In genomic region chr1:154033958-154034606, GRCm38 (mm10) we compare ENCODE assay signal across 8 mouse cellular contexts.
DNase-seq lines count a peak whose midpoint lies in the region; ATAC-seq and TF ChIP-seq lines count a peak whose summit lies in the region.

No protein-coding gene starts in this region.

- ATAC-seq in hindbrain, embryonic 12.5 days (ENCODE audit: low FRiP score), result peak; percentile 40; the same call in 1 of the 2 replicates
- ATAC-seq in hindbrain, embryonic 13.5 days (ENCODE audit: low FRiP score), result no peak
- ATAC-seq in heart, embryonic 12.5 days (ENCODE audit: insufficient number of reproducible peaks, low FRiP score), result peak; percentile 97
- ATAC-seq in lung, postnatal 0 days, result peak; percentile 88

- no peaks in the 10 kb centered on the region for H3K36me3 ChIP-seq in hindbrain, embryonic 12.5 days
- no peaks in the 10 kb centered on the region for H3K36me3 ChIP-seq in hindbrain, embryonic 13.5 days
- no peaks in the 10 kb centered on the region for H3K36me3 ChIP-seq in heart, embryonic 12.5 days
- H3K36me3 ChIP-seq in lung, postnatal 0 days (ENCODE audit: insufficient read depth, low read length), result no peaks in the 10 kb centered on the region

- no peaks in the 10 kb centered on the region for H3K9me3 ChIP-seq in hindbrain, embryonic 12.5 days (replicated peaks)
- no peaks in the 10 kb centered on the region for H3K9me3 ChIP-seq in hindbrain, embryonic 13.5 days
- no peaks in the 10 kb centered on the region for H3K9me3 ChIP-seq in heart, embryonic 12.5 days (replicated peaks)
- no peaks in the 10 kb centered on the region for H3K9me3 ChIP-seq in lung, postnatal 0 days (ENCODE audit: low read length)

- TF ChIP-seq CTCF in lung, postnatal 0 days (IDR thresholded peaks at IDR 0.05), result peak; percentile 11

- DNase-seq in adrenal gland, postnatal 14 days, result peak; percentile 63
- DNase-seq in kidney, postnatal 14 days, result peak; percentile 58
- DNase-seq in lung, postnatal 0 days (ENCODE audit: low spot score), result peak; percentile 72
- DNase-seq in spleen, postnatal 10 days (ENCODE audit: low spot score in 2 of 2), result peak; percentile 74 to 81
- DNase-seq in retina, embryonic 14.5 days (ENCODE audit: low spot score), result no peak

- H3K27me3 ChIP-seq in hindbrain, embryonic 12.5 days, result no peaks in the 10 kb centered on the region
- H3K27me3 ChIP-seq in hindbrain, embryonic 13.5 days, result no peaks in the 10 kb centered on the region
- H3K27me3 ChIP-seq in heart, embryonic 12.5 days (replicated peaks), result no peaks in the 10 kb centered on the region
- no peaks in the 10 kb centered on the region for H3K27me3 ChIP-seq in lung, postnatal 0 days (replicated peaks; ENCODE audit: insufficient read depth, low read length)

- no peak overlapping the region for H3K4me3 ChIP-seq in hindbrain, embryonic 12.5 days
- H3K4me3 ChIP-seq in hindbrain, embryonic 13.5 days, result no peak overlapping the region
- no peak overlapping the region for H3K4me3 ChIP-seq in heart, embryonic 12.5 days
- no peak overlapping the region for H3K4me3 ChIP-seq in lung, postnatal 0 days (ENCODE audit: low read depth, low read length)

- H3K4me1 ChIP-seq in hindbrain, embryonic 12.5 days, result 0 out of 2 replicates have a peak, but pooled peaks cover 5% of the 10 kb centered on the region
- peaks cover 6% of the 10 kb centered on the region; the same call in 1 of the 2 replicates for H3K4me1 ChIP-seq in hindbrain, embryonic 13.5 days (replicated peaks)
- peaks cover 15% of the 10 kb centered on the region for H3K4me1 ChIP-seq in heart, embryonic 12.5 days (replicated peaks)
- H3K4me1 ChIP-seq in lung, postnatal 0 days (ENCODE audit: insufficient read depth, low read depth, low read length), result peaks cover 5% of the 10 kb centered on the region; the same call in 1 of the 2 replicates

- no peak overlapping the region for H3K4me2 ChIP-seq in hindbrain, embryonic 12.5 days (replicated peaks)
- no peak overlapping the region for H3K4me2 ChIP-seq in hindbrain, embryonic 13.5 days
- H3K4me2 ChIP-seq in heart, embryonic 12.5 days, result peak overlapping the region; percentile 38
- H3K4me2 ChIP-seq in lung, postnatal 0 days (replicated peaks; ENCODE audit: low read depth, low read length), result no peak overlapping the region

- 0 out of 2 replicates have a peak overlapping the region, but pooled peaks have one; percentile 37 for H3K27ac ChIP-seq in hindbrain, embryonic 12.5 days
- no peak overlapping the region for H3K27ac ChIP-seq in hindbrain, embryonic 13.5 days
- peak overlapping the region; percentile 76 for H3K27ac ChIP-seq in heart, embryonic 12.5 days (ENCODE audit: poor library complexity, severe bottlenecking)
- 0 out of 2 replicates have a peak overlapping the region, but pooled peaks have one; percentile 7 for H3K27ac ChIP-seq in lung, postnatal 0 days (ENCODE audit: low read length)

- 76% methylated on average over 13 of the region's 13 CpGs for WGBS in hindbrain, embryonic 12.5 days
- WGBS in hindbrain, embryonic 13.5 days, result 81% methylated on average over 13 of the region's 13 CpGs
- whole genome bisulfite sequencing in heart, embryonic 12.5 days, result 9% methylated on average over 13 of the region's 13 CpGs
- 28% methylated on average over 13 of the region's 13 CpGs for WGBS in lung, postnatal 0 days

- 0 out of 2 replicates have a peak, but pooled peaks have one; percentile 40 for TF ChIP-seq EP300 in lung, postnatal 0 days (IDR thresholded peaks at IDR 0.05)

- no peak overlapping the region for H3K9ac ChIP-seq in hindbrain, embryonic 12.5 days
- H3K9ac ChIP-seq in hindbrain, embryonic 13.5 days, result no peak overlapping the region
- no peak overlapping the region for H3K9ac ChIP-seq in heart, embryonic 12.5 days
- H3K9ac ChIP-seq in lung, postnatal 0 days (replicated peaks; ENCODE audit: low read depth), result no peak overlapping the region
